Mouse (Mus musculus) limb, embryonic 11.5 days (tissue): ENCODE data around the gene Golga4. TPM values are rescaled to one million over a fixed set of nuclear protein-coding genes. Genes with fewer than 3 reads are reported as not detected.
A peak's percentile ranks its signal among the peaks of the same experiment; 100 is the strongest.

Experiments used
- ATAC-seq: fragments of 200-750 bp; cut with Nextera tagmentation; 2 replicates; pipeline ENCODE4 v1.8.0; 2017; ENCODE audit warnings: low read depth; ENCODE audit not compliant: insufficient number of reproducible peaks, low FRiP score, low TSS enrichment
- DNase-seq: peaks from one replicate; pipeline ENCODE4 v3.0.0-alpha.2; 2015; ENCODE audit warnings: low spot score
- H3K27ac ChIP-seq: fragments of 300-500 bp; sonication (generic); replicated peaks from 2 replicates; pipeline ENCODE4 v1.5.1; 2014; ENCODE audit warnings: low read depth, mild to moderate bottlenecking, low read length
- H3K27me3 ChIP-seq: fragments of 300-500 bp; sonication (generic); 2 replicates; pipeline ENCODE4 v1.6.1; 2014; ENCODE audit warnings: mild to moderate bottlenecking, low read length, mixed read lengths; ENCODE audit not compliant: control insufficient read depth, insufficient read depth
- H3K36me3 ChIP-seq: fragments of 300-500 bp; sonication (generic); 2 replicates; pipeline ENCODE4 v1.6.1; 2014; ENCODE audit warnings: mild to moderate bottlenecking, low read length, moderate library complexity, mixed read lengths; ENCODE audit not compliant: control insufficient read depth, insufficient read depth
- H3K4me1 ChIP-seq: fragments of 300-500 bp; sonication (generic); 2 replicates; pipeline ENCODE4 v1.6.1; 2014; ENCODE audit warnings: low read length, mixed read lengths; ENCODE audit not compliant: control insufficient read depth, insufficient read depth
- H3K4me2 ChIP-seq: fragments of 300-500 bp; sonication (generic); 2 replicates; pipeline ENCODE4 v1.6.1; 2014; ENCODE audit warnings: low read depth, mild to moderate bottlenecking, moderate library complexity; ENCODE audit not compliant: severe bottlenecking
- H3K4me3 ChIP-seq: fragments of 300-500 bp; sonication (generic); 2 replicates; pipeline ENCODE4 v1.5.1; 2014; ENCODE audit warnings: low read depth, low read length
- H3K9ac ChIP-seq: fragments of 300-500 bp; sonication (generic); 2 replicates; pipeline ENCODE4 v1.6.1; 2014; ENCODE audit warnings: mild to moderate bottlenecking, low read length
- H3K9me3 ChIP-seq: fragments of 300-500 bp; sonication (generic); 2 replicates; pipeline ENCODE4 v1.6.1; 2016; ENCODE audit warnings: low read length; ENCODE audit not compliant: control insufficient read depth
- WGBS: fragments of 180-500 bp; shearing (Covaris S2); extraction: QIAGEN DNeasy Blood & Tissue Kit; methylation state at CpG from one replicate; pipeline ENCODE4 v1.1.7; 2014; 5-methylcytosine and 5-hydroxymethylcytosine counted together
- polyA plus RNA-seq: library from polyadenylated mRNA; unstranded; fragments of >200 nt; fragmentation: Nextera tagmentation; extraction: Ambion mirVana; gene quantifications from 2 replicates; pipeline ENCODE4 v1.2.1, GENCODE M21; 2014

Golga4 gene
- 49.5 and 60.1 TPM in 2 replicates for polyA plus RNA-seq

DNA sequence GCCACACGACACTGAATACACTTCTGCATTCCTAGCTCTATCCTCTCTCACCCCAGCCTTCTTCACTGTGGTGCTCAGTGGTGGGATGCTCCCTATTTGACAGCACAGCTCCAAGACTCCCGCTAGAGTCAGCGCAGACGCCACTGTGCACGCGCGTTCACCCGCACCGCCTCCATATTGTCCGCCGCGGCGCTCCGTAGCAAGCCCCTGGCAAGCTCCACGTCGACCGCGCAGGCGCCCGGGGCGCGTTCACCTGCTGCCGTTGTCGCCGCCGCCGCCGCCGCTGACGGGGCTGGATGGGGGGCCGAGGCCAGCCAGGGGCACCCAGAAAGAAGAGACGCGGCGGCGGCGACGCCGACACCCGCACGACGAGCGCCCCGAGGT, at the start of gene Golga4:
Gene Golga4, plus strand, starts transcription at position 248 of the 384 bp plus-strand sequence.
- Histone ChIP-seq H3K27me3 (no peaks in the 10 kb centered on the region), H3K9ac (peak within 1 kb of the TSS; percentile 93)
- ATAC-seq: peak; percentile 85

DNA sequence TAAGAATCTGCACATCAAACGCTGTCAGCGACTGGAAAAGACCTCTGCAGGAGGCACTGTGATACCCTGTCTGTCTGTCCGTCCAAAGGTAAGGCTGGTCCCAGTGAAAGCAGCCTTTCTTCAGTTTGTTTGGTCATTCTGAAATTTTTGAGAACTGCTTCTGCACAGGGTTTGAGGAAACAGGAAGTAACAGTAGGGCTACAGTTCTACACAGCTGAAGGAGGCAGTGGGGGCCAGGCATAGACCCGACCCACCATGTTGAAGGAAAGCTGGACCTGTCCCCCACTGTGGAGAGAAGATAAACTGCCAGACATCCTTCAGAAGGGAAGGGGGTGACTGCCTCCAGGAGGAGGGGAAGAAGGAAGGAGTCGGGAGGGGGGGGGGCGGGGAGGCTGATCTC, 49.7 kb upstream of the Golga4 start:
- WGBS: 36% methylated on average over 6 of the region's 6 CpGs
- Histone ChIP-seq H3K4me2 (no peak overlapping the region), H3K4me1 (no peaks in the 10 kb centered on the region), H3K27me3 (no peaks in the 10 kb centered on the region), H3K4me3 (no peak overlapping the region), H3K9me3 (no peaks in the 10 kb centered on the region), H3K9ac (no peak overlapping the region), H3K36me3 (no peaks in the 10 kb centered on the region), H3K27ac (no peak overlapping the region)
- DNase-seq (no peak), ATAC-seq (no peak)

More for the DNA sequence above, at the start of gene Golga4:
- peak within 1 kb of the TSS; percentile 98 for H3K4me2 ChIP-seq
- H3K36me3 ChIP-seq: no peaks in the 10 kb centered on the region
- 1% methylated on average over 43 of the region's 43 CpGs for WGBS
- H3K4me1 ChIP-seq: peaks cover 7% of the 10 kb centered on the region; the same call in 1 of the 2 replicates
- H3K4me3 ChIP-seq: peak within 1 kb of the TSS; percentile 96
- DNase-seq: peak; percentile 93
- no peaks in the 10 kb centered on the region for H3K9me3 ChIP-seq
- peak within 1 kb of the TSS; percentile 68; the same call in 1 of the 2 replicates for H3K27ac ChIP-seq

- no peaks in the 10 kb centered on the region for H3K4me1 ChIP-seq
- no peak overlapping the region for H3K4me2 ChIP-seq
- DNase-seq (no peak), ATAC-seq (no peak)
- no peaks in the 10 kb centered on the region for H3K27me3 ChIP-seq
- WGBS: 7% methylated on average over 5 of the region's 5 CpGs
- H3K9me3 ChIP-seq: no peaks in the 10 kb centered on the region
- no peak overlapping the region for H3K27ac ChIP-seq
- no peaks in the 10 kb centered on the region for H3K36me3 ChIP-seq
- H3K9ac ChIP-seq: no peak overlapping the region
- H3K4me3 ChIP-seq: no peak overlapping the region
Measured at GRCm38 (mm10) chr9:118458039-118458438, 48.0 kb upstream of the Golga4 start.

GRCm38 (mm10) chr9:118464031-118464430, 42.0 kb upstream of the Golga4 start:
- peaks cover 9% of the 10 kb centered on the region for H3K27me3 ChIP-seq
- H3K4me2 ChIP-seq: no peak overlapping the region
- no peak overlapping the region for H3K4me3 ChIP-seq
- WGBS: 74% methylated on average over 1 of the region's 1 CpGs
- no peaks in the 10 kb centered on the region for H3K9me3 ChIP-seq
- DNase-seq (no peak), ATAC-seq (no peak)
- H3K27ac ChIP-seq: no peak overlapping the region
- H3K9ac ChIP-seq: no peak overlapping the region
- no peaks in the 10 kb centered on the region for H3K36me3 ChIP-seq
- H3K4me1 ChIP-seq: no peaks in the 10 kb centered on the region

GRCm38 (mm10) chr9:118468301-118468700, 37.8 kb upstream of the Golga4 start:
- WGBS: 1% methylated on average over 14 of the region's 14 CpGs
- H3K27me3 ChIP-seq: peaks cover 34% of the 10 kb centered on the region
- ATAC-seq: no peak
- no peak overlapping the region for H3K9ac ChIP-seq
- H3K9me3 ChIP-seq: no peaks in the 10 kb centered on the region
- no peak overlapping the region for H3K27ac ChIP-seq
- DNase-seq: peak; percentile 41
- no peak overlapping the region for H3K4me3 ChIP-seq
- H3K36me3 ChIP-seq: no peaks in the 10 kb centered on the region
- 0 out of 2 replicates have a peak, but pooled peaks cover 3% of the 10 kb centered on the region for H3K4me1 ChIP-seq
- no peak overlapping the region for H3K4me2 ChIP-seq

DNA sequence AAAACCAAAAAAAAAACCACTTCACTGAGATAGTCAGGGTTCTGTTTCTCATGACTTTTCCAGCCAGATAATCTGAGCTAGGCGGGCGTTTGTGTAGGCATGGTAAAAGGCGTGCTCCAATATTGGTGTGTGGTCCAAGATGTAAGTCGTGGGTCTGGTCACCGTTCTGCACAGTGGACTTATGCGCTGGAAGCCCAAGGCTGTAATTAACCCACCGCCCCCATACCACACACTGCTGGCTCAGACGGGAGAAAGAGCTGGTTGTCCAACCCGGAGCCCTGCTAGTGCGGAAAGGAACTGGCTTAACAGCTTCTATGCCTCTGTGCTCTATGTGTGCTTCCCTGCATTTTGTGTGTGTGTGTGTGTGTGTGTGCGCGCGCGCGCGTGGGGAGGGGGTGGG, 36.8 kb upstream of the Golga4 start:
- H3K4me3 ChIP-seq: no peak overlapping the region
- H3K4me2 ChIP-seq: no peak overlapping the region
- no peak for ATAC-seq
- no peak overlapping the region for H3K27ac ChIP-seq
- no peaks in the 10 kb centered on the region for H3K36me3 ChIP-seq
- H3K4me1 ChIP-seq: 0 out of 2 replicates have a peak, but pooled peaks cover 3% of the 10 kb centered on the region
- H3K9me3 ChIP-seq: no peaks in the 10 kb centered on the region
- WGBS: 10% methylated on average over 16 of the region's 16 CpGs
- DNase-seq: peak; percentile 40
- H3K27me3 ChIP-seq: peaks cover 34% of the 10 kb centered on the region
- H3K9ac ChIP-seq: no peak overlapping the region

- Histone ChIP-seq H3K9me3 (no peaks in the 10 kb centered on the region), H3K27ac (no peak overlapping the region), H3K4me1 (0 out of 2 replicates have a peak, but pooled peaks cover 3% of the 10 kb centered on the region), H3K4me3 (no peak overlapping the region), H3K36me3 (no peaks in the 10 kb centered on the region), H3K4me2 (no peak overlapping the region), H3K9ac (no peak overlapping the region), H3K27me3 (peaks cover 46% of the 10 kb centered on the region)
- DNase-seq: no peak
- ATAC-seq: no peak
- WGBS: 5% methylated on average over 3 of the region's 3 CpGs
Measured at GRCm38 (mm10) chr9:118471296-118471695, 34.8 kb upstream of the Golga4 start.

GRCm38 (mm10) chr9:118476211-118476765, 29.8 kb upstream of the Golga4 start:
- DNase-seq (no peak), ATAC-seq (no peak)
- Histone ChIP-seq H3K4me2 (no peak overlapping the region), H3K27ac (no peak overlapping the region), H3K36me3 (no peaks in the 10 kb centered on the region), H3K27me3 (peaks cover 65% of the 10 kb centered on the region), H3K4me3 (no peak overlapping the region), H3K9ac (no peak overlapping the region), H3K9me3 (no peaks in the 10 kb centered on the region), H3K4me1 (peaks cover 16% of the 10 kb centered on the region; the same call in 1 of the 2 replicates)
- under 1% methylated on average over 22 of the region's 22 CpGs for WGBS
